Mouse (Mus musculus) midbrain, postnatal 0 days (tissue): ENCODE results near the gene Tmprss12. TPM values are rescaled to one million over a fixed set of nuclear protein-coding genes. Genes with fewer than 3 reads are reported as not detected.
"Not testable (repeated sequence)": the region's sequence is repeated elsewhere in the genome, so short reads cannot be mapped to it uniquely, and the experiment has no call there.

ENCODE experiments used
- ATAC-seq: fragments of 200-750 bp; cut with Nextera tagmentation; 2 replicates; pipeline ENCODE4 v1.8.0; 2017; ENCODE audit warnings: moderate number of reproducible peaks, mild to moderate bottlenecking, moderate TSS enrichment, moderate library complexity; ENCODE audit not compliant: low FRiP score
- DNase-seq: peaks from one replicate; pipeline ENCODE4 v3.0.0-alpha.2; 2015; ENCODE audit warnings: low spot score
- H3K27ac ChIP-seq: fragments of 300-500 bp; sonication (generic); 2 replicates; pipeline ENCODE4 v1.5.1; 2014; ENCODE audit warnings: low read depth, mild to moderate bottlenecking, low read length, mixed read lengths
- H3K27me3 ChIP-seq: fragments of 300-500 bp; sonication (generic); 2 replicates; pipeline ENCODE4 v1.6.1; 2014; ENCODE audit warnings: low read length, control low read depth, mixed read lengths; ENCODE audit not compliant: insufficient read depth
- H3K36me3 ChIP-seq: fragments of 300-500 bp; sonication (generic); 2 replicates; pipeline ENCODE4 v1.6.1; 2014; ENCODE audit warnings: low read length, control low read depth, mixed read lengths; ENCODE audit not compliant: insufficient read depth
- H3K4me1 ChIP-seq: fragments of 300-500 bp; sonication (generic); 2 replicates; pipeline ENCODE4 v1.6.1; 2014; ENCODE audit warnings: mild to moderate bottlenecking, control low read depth, antibody characterized with exemption, low read length, mixed read lengths; ENCODE audit not compliant: insufficient read depth
- H3K4me2 ChIP-seq: fragments of 300-500 bp; sonication (generic); 2 replicates; pipeline ENCODE4 v1.6.1; 2014; ENCODE audit warnings: low read depth, mild to moderate bottlenecking, low read length, mixed read lengths; ENCODE audit not compliant: poor library complexity, severe bottlenecking
- H3K4me3 ChIP-seq: fragments of 300-500 bp; sonication (generic); 2 replicates; pipeline ENCODE4 v1.5.1; 2014; ENCODE audit warnings: low read depth, mild to moderate bottlenecking, low read length, moderate library complexity
- H3K9ac ChIP-seq: fragments of 300-500 bp; sonication (generic); replicated peaks from 2 replicates; pipeline ENCODE4 v1.6.1; 2014; ENCODE audit warnings: mild to moderate bottlenecking, low read length, moderate library complexity, mixed read lengths; ENCODE audit not compliant: poor library complexity, severe bottlenecking
- H3K9me3 ChIP-seq: fragments of 300-500 bp; sonication (generic); 2 replicates; pipeline ENCODE4 v1.6.1; 2016; ENCODE audit warnings: low read length, control low read depth
- CTCF ChIP-seq: IDR thresholded peaks from 2 replicates; pipeline ENCODE4 v1.5.1; 2016; ENCODE audit warnings: antibody characterized with exemption, mild to moderate bottlenecking
- WGBS: fragments of 180-500 bp; shearing (Covaris S2); extraction: QIAGEN DNeasy Blood & Tissue Kit; methylation state at CpG from one replicate; pipeline ENCODE4 v1.1.7; 2014; 5-methylcytosine and 5-hydroxymethylcytosine counted together
- polyA plus RNA-seq: library from polyadenylated mRNA; unstranded; fragments of >200 nt; fragmentation: Nextera tagmentation; extraction: Ambion mirVana; gene quantifications from 2 replicates; pipeline ENCODE4 v1.2.1, GENCODE M21; 2015
- total RNA-seq: library from RNA; depleted of rRNA; stranded (reverse); fragments of >200 nt; gene quantifications from 2 replicates; pipeline ENCODE4 v1.2.3, GENCODE M21; 2014

Gene Tmprss12
- total and polyA plus RNA-seq, 2 experiments from 2014 or later: not detected

GRCm38 (mm10) chr15:100271411-100271810, 9.2 kb upstream of the Tmprss12 start:
- H3K4me3 ChIP-seq: no peak overlapping the region
- H3K27ac ChIP-seq: no peak overlapping the region
- no peak for TF ChIP-seq CTCF
- WGBS: 63% methylated on average over 14 of the region's 14 CpGs
- no peak overlapping the region for H3K4me2 ChIP-seq
- no peak for ATAC-seq
- H3K27me3 ChIP-seq: no peaks in the 10 kb centered on the region
- H3K4me1 ChIP-seq: no peaks in the 10 kb centered on the region
- no peaks in the 10 kb centered on the region for H3K36me3 ChIP-seq
- DNase-seq: no peak
- H3K9me3 ChIP-seq: no peaks in the 10 kb centered on the region
- no peak overlapping the region for H3K9ac ChIP-seq

GRCm38 (mm10) chr15:100273791-100274308, 6.8 kb upstream of the Tmprss12 start:
- not testable (repeated sequence) for H3K36me3 ChIP-seq, H3K4me3 ChIP-seq, ATAC-seq, H3K9ac ChIP-seq, H3K27me3 ChIP-seq, H3K4me2 ChIP-seq, H3K9me3 ChIP-seq, H3K4me1 ChIP-seq, H3K27ac ChIP-seq, DNase-seq
- WGBS: 86% methylated on average over 4 of the region's 4 CpGs

- Histone ChIP-seq H3K27ac (no peak overlapping the region), H3K4me2 (no peak overlapping the region), H3K27me3 (no peaks in the 10 kb centered on the region), H3K9me3 (no peaks in the 10 kb centered on the region), H3K36me3 (no peaks in the 10 kb centered on the region), H3K4me1 (no peaks in the 10 kb centered on the region), H3K4me3 (no peak overlapping the region), H3K9ac (no peak overlapping the region)
- TF ChIP-seq CTCF: no peak
- WGBS: 89% methylated on average over 7 of the region's 7 CpGs
- ATAC-seq (no peak), DNase-seq (no peak)
Measured at GRCm38 (mm10) chr15:100274790-100275559, 5.7 kb upstream of the Tmprss12 start.

- no peaks in the 10 kb centered on the region for H3K27me3 ChIP-seq
- DNase-seq (no peak), ATAC-seq (no peak)
- no peaks in the 10 kb centered on the region for H3K36me3 ChIP-seq
- no peak for TF ChIP-seq CTCF
- no peak overlapping the region for H3K4me2 ChIP-seq
- no peak overlapping the region for H3K27ac ChIP-seq
- H3K9me3 ChIP-seq: no peaks in the 10 kb centered on the region
- no peak overlapping the region for H3K9ac ChIP-seq
- 97% methylated on average over 4 of the region's 4 CpGs for WGBS
- no peaks in the 10 kb centered on the region for H3K4me1 ChIP-seq
- no peak overlapping the region for H3K4me3 ChIP-seq
Measured at GRCm38 (mm10) chr15:100276403-100276802, 4.2 kb upstream of the Tmprss12 start.

GRCm38 (mm10) chr15:100277586-100277985, 3.1 kb upstream of the Tmprss12 start:
- Histone ChIP-seq H3K4me3 (no peak overlapping the region), H3K4me2 (no peak overlapping the region), H3K27me3 (no peaks in the 10 kb centered on the region), H3K4me1 (no peaks in the 10 kb centered on the region), H3K36me3 (no peaks in the 10 kb centered on the region), H3K27ac (no peak overlapping the region), H3K9ac (no peak overlapping the region), H3K9me3 (no peaks in the 10 kb centered on the region)
- DNase-seq (no peak), ATAC-seq (no peak)
- no peak for TF ChIP-seq CTCF
- 93% methylated on average over 3 of the region's 3 CpGs for WGBS

- Histone ChIP-seq H3K4me3 (no peak overlapping the region), H3K4me2 (no peak overlapping the region), H3K27ac (no peak overlapping the region), H3K36me3 (no peaks in the 10 kb centered on the region), H3K4me1 (no peaks in the 10 kb centered on the region), H3K9ac (no peak overlapping the region), H3K9me3 (no peaks in the 10 kb centered on the region), H3K27me3 (no peaks in the 10 kb centered on the region)
- no peak for DNase-seq
- WGBS: 92% methylated on average over 6 of the region's 6 CpGs
- TF ChIP-seq CTCF: no peak
- no peak for ATAC-seq
Measured at GRCm38 (mm10) chr15:100288980-100289379, 8.3 kb downstream of the Tmprss12 start.
